Mouse (Mus musculus) neutrophil, adult 5-6 weeks (primary cell): ENCODE data around the gene Tmtc2. TPM values are rescaled to one million over a fixed set of nuclear protein-coding genes. Genes with fewer than 3 reads are reported as not detected.
"Not testable (repeated sequence)": the region's sequence is repeated elsewhere in the genome, so short reads cannot be mapped to it uniquely, and the experiment has no call there.

Experiments used
- ATAC-seq: fragments of 151-379, 151-347 bp; 2 replicates; pipeline ENCODE4 v1.8.0; 2017; ENCODE audit warnings: mild to moderate bottlenecking, moderate TSS enrichment; ENCODE audit not compliant: insufficient number of reproducible peaks, poor library complexity, low FRiP score, severe bottlenecking; ENCODE audit errors: extremely low read depth
- total RNA-seq: library from RNA; stranded (forward); fragments of 200-1000 nt; gene quantifications from 2 replicates; pipeline ENCODE4 v1.2.3, GENCODE M21; 2017

Tmtc2 gene
- total RNA-seq, 1 experiment from 2014 or later, result not detected

- ATAC-seq, result no peak
Observed at GRCm38 (mm10) chr10:105368242-105368641, 206.0 kb downstream of the Tmtc2 start.

GRCm38 (mm10) chr10:105364480-105364879 lies 209.8 kb downstream of the Tmtc2 start:
- no peak for ATAC-seq

GRCm38 (mm10) chr10:105350301-105350700 lies 223.9 kb downstream of the Tmtc2 start:
- ATAC-seq, result no peak

- no peak for ATAC-seq
Observed at GRCm38 (mm10) chr10:105345920-105346319, 228.3 kb downstream of the Tmtc2 start.

- no peak for ATAC-seq
Observed at GRCm38 (mm10) chr10:105332856-105333255, 241.4 kb downstream of the Tmtc2 start.

DNA sequence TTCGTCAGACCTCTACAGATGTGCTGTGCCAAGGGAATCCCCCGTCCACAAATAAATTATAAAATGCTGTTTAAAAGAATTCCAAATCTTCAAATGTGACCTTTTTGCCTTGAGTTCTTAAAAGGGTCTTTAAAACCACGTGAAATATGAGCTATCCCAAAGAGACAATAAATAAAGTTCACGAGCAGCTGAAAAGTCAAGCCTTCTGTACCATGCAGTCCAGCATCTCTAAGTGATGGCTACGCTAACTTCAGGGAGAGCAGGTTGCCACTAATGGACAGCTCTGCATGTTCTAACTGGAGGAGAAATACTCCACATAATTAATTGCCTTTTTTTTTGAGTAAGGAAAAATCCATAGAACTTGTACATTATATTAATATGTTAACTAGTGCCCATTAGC lies 243.9 kb downstream of the Tmtc2 start:
- no peak for ATAC-seq

DNA sequence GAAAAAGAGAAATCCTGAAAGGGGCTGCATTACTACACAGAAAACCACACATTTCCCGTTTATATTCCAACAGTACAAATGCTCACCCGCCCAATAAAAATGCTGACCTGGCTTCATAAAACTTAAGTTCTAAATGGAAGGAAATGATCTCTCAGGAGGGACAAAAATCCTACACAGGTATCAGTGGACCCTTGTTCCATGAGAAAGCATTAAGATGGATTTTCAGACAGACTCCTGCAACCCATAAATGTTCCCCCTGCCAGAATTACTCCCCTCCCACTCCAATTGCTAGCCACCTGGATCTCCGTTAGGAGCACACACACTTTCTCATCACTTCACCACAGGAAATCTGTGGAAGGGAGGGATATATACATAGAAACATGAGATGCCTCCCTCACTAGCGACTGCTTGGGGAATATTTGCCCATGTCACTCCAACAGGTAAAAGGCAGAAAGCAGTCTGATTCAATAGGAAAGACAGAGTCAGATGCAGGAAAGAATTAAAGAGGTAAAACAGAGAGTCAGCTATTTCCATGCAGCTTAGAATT lies 250.5 kb downstream of the Tmtc2 start:
- ATAC-seq, result no peak

GRCm38 (mm10) chr10:105319299-105320057 lies 254.8 kb downstream of the Tmtc2 start:
- no peak for ATAC-seq

GRCm38 (mm10) chr10:105318869-105319268 lies 255.4 kb downstream of the Tmtc2 start:
- ATAC-seq, result no peak

DNA sequence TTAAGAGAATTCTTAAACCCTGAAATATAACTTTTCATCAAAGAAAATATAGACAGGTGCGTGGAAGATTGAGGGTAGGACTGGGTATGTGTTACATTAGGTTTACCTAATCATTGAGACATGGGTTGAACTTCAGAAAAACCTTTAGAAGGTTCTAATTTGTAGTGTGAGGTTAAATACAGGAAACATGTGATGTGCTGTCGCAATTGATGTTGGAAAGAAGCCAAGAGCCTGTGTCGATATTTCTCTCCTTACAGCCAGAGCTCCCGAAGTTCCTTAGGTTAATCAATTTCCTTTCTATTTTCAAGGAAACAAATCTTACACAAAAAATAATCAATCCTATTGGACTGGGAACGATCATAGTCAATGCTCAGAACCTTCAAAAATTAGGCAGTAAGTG lies 261.3 kb downstream of the Tmtc2 start:
- ATAC-seq, result no peak

- no peak for ATAC-seq
Observed at GRCm38 (mm10) chr10:105297560-105297959, 276.7 kb downstream of the Tmtc2 start.

DNA sequence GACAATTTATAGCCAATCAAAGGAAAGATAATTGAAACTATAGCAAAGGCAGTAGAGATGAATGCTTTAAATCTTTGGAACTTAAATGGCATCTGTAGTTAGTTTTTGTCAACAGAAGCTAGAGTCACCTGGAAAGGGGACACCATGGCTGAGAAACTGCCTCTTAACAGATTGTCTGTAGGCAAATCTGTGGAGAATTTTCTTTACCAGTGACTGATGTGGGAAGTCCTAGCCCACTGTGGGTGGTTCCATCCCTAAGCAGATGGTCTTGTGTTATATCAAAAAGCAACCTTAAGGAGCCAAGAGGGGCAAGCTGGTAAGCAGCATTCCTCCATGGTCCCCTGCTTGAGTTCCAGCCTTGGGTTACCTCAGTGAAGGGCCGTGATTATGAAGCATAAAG lies 281.3 kb downstream of the Tmtc2 start:
- no peak for ATAC-seq

- ATAC-seq, result no peak
Observed at GRCm38 (mm10) chr10:105288472-105288871, 285.8 kb downstream of the Tmtc2 start.

- no peak for ATAC-seq
Observed at GRCm38 (mm10) chr10:105287575-105287974, 286.7 kb downstream of the Tmtc2 start.

DNA sequence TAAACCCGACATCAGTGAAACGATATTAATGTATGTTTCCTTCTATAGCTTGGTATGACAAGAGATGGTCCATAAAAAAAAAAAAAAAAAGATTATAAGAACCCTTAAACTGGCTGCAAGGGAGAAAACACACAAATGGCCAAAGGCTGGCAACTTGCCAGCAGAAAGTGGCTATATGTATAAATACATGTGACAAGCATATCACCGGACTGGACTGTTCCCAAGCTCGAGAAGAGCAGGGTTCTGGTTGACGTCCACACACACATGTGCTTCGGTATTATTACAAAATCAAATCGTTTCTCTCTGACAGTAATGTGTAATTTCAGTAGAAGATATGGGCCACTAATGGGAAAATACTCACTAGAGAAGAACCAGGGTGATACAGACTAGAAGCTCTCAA lies 287.2 kb downstream of the Tmtc2 start:
- ATAC-seq, result no peak

- no peak for ATAC-seq
Observed at GRCm38 (mm10) chr10:105286221-105286620, 288.0 kb downstream of the Tmtc2 start.

DNA sequence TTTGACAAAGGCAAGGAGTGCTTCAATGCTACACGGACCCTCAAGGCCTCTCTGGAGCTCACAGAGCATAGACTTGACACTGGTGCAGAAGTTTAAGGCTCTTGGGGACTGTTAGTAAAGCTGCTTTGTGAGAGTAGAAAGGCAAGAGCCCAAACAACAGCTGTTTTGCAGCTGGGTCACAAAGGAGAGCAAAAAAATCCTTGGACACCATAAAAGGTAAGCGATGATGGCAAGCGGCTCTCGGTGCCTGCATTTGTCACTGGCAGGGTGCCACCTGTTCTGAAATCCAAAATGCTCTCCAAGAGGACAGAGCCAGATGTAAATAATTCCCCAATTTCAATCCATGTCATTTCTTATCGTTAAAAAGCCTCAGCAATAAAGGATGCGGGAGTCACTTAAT lies 290.1 kb downstream of the Tmtc2 start:
- ATAC-seq, result no peak

GRCm38 (mm10) chr10:105280933-105281332 lies 293.3 kb downstream of the Tmtc2 start:
- no peak for ATAC-seq

DNA sequence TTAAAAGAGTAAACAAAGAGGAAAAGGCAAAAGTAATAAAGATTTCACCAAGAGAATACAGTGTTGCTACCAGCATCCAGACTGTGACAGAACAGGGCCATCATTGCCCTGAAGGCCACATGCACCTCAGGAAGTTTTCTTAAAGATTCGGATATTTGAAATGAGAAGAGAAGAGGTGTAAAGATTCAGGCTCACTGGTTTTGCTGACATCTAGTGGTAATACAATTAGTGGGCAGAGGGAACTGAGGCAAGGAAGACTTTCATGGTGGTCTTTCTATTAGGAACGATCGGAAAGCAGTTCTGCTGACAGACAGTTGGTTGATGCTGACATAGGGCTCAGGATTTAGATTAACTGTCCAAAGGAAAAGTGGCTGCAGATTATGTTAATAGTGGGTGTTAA lies 314.2 kb downstream of the Tmtc2 start:
- no peak for ATAC-seq

GRCm38 (mm10) chr10:105238291-105238690 lies 336.0 kb downstream of the Tmtc2 start:
- ATAC-seq, result not testable (repeated sequence)

GRCm38 (mm10) chr10:105232864-105233263 lies 341.4 kb downstream of the Tmtc2 start:
- no peak for ATAC-seq
